Mouse (Mus musculus): Measurements from ENCODE around the gene Clic1. TPM values are rescaled to one million over a fixed set of nuclear protein-coding genes. Genes with fewer than 3 reads are reported as not detected.
"Not testable (repeated sequence)": the region's sequence is repeated elsewhere in the genome, so short reads cannot be mapped to it uniquely, and the experiment has no call there.

Gene Clic1
- polyA plus RNA-seq, 1 experiment: 133 TPM

DNA sequence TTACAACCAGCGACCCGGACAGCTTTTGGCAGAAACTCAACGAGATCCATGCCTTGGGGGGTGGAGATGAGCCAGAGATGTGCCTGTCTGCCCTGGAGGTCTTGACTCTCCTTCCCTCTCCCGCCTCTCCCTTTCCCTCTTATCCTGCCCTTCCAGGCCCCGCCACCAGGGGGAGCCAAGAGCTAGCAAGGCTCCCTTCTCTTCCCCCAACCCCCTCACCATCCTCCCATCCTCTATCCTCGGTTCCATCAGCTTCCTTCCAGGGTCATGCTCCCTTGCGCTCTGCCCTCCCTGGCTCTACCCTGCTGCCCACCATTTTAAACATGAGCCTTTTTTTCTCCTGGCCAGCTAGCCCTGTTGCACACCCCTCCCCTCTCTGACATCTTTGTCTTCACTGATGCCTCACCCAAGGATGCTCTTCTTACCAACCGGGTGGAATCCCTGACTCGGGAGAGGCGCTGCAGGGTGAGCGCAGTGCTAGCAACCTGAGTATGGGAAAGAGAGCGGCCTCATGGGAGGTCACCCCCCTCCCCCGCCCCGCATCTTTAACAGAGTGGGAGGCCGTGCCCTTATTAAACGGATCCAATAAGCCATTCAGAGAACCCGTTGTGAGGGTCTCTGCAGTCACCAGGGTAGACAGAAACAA, 28.5 kb upstream of the Clic1 start:
- DNase-seq (ENCODE audit: low read depth): no peak

DNA sequence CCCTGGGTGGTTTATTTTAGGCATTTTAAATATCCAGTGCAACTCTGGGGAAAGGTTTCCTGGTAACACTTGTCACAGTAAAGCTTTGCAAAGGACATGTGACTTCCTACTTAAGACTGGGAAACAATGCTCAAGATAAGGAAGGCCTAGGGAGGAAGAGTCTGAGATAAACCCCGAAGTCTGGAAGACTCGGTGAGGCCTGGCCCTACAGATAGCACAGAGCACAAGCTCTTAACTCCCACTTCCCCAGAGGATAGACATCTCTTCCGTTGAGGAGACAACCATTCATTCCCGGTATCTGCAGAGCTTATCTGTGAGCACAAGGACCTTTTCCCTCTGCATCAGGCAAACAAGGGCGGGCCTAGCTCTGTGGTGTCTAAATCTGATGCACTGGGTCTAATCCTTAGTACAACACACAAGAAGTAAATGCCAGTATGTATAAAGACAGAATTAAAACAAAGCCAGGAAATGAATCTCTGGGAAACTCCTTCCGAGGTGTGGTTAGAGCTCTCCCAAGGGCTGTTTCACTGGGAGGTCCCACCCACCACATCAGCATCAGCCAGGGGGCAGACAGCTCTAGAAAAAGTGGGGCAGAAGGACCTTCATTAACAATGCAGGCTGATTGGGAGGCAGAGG, 27.8 kb upstream of the Clic1 start:
- DNase-seq (ENCODE audit: low read depth): no peak

DNA sequence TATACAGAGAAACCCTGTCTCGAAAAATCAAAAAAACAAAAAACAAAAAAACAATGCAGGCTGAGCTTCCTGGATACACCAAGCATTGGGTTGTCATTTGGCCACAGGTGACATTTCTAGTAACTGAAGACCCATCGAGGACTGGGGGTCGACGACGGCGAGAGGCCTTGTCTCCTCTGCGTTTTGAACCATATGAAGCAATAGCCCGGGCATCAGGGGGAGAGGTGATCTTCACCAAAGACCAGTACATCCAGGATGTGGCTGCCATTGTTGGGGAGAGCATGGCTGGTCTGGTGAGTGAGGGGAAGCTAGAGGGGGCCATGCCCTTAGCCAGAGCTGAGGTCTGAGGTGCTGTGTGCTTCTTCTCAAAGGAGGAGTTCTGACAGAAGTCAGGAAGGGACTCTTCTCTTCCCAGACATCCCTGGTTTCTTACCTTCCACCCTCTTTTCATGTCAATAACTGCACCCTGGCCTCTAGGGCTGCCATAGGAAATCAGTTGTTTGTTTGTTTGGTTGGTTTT, 27.2 kb upstream of the Clic1 start:
- DNase-seq (ENCODE audit: low read depth): no peak

DNA sequence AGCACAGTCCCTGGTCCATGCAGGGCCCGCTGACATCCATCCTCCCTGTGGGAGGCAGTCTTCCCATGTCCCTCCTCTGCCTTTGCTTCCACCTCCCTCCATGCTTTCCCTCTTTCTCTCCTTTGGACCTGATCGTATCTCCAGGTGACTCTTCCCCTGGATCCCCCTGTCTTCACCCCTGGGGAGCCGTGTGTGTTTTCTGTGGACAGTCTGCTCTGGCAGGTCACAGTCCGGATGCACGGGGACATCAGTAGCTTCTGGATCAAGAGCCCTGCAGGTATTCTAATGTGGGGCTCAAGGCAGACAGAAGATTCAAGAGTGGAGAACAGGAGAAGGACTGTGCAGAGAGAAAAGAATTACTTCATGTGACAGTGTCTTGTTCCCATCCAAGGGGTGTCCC, 26.5 kb upstream of the Clic1 start:
- no peak for DNase-seq (ENCODE audit: low read depth)

DNA sequence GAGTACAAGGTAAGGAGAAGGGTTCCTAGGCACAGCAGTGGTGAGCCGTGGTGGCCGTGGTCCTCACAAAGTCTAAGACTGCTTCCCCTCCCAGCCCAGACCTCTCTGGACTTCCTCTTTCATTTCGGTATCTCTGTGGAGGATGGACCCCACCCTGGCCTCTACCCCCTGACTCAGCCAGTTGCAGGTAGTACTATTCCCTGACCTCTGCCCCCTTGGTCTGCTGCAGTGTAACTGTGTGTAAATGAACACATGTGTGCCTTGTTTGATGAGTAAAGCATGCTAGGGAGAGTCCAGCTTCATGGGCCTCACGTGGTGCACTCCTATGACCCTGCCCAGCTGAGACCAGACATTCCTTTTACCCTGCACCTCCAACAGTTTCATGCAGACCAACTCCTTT, 26.0 kb upstream of the Clic1 start:
- no peak for DNase-seq (ENCODE audit: low read depth)

DNA sequence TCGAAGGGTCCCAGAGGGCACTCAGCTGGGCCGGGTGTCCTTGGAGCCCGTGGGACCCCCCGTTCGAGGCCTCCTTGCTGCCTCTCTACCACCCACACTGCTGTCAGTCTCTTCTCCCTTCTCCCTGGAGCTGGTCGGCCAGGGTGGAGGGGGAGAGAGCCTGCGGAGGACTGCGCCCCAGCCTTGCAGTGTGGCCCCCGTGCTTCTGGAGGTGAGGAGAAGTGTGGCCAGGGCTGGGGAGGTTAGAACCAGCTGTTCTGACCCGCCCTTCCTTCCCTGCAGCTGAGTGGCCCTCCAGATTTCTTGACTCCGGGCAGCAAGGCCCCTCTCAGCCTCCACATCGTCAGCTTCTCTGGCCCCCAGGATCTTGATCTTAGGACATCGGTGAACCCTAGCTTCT, 25.5 kb upstream of the Clic1 start:
- DNase-seq (ENCODE audit: low read depth): no peak

DNA sequence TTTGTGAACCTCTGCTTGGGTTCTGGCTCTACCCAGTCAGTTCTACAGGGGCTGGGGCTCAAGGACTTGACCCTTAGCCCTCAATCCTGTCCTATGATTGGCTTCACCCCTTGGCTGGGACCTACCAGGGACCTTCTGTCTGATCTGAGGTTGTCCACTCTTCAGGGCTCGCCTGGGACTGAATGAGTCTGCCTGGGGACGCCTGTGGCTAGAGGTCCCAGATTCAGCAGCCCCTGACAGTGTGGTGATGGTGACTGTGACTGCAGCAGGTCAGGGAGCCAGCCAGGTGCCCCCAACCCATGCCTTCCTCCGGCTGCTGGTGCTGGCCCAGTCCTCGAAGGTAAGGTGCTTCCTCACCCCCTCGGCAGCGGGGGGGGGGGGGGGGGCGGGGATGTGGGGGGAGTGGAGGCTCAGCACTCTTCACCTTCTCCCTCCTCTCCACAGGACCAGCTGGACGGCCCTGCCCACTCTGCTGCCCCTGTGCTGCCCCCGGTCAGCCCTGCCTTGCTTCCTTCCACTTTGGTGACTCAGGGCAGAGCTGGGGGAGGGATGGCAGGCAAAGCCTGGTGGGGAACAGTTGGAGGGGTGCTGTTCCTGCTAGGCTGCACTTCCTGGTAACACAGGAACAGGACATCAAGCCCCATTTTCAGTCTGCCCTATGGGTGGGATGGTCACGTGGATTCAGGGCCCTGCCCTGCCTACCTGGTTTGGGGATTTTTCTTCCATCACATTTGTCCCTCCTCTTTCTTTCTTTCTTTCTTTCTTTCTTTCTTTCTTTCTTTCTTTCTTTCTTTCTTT, 24.9 kb upstream of the Clic1 start:
- DNase-seq (ENCODE audit: low read depth): no peak

DNA sequence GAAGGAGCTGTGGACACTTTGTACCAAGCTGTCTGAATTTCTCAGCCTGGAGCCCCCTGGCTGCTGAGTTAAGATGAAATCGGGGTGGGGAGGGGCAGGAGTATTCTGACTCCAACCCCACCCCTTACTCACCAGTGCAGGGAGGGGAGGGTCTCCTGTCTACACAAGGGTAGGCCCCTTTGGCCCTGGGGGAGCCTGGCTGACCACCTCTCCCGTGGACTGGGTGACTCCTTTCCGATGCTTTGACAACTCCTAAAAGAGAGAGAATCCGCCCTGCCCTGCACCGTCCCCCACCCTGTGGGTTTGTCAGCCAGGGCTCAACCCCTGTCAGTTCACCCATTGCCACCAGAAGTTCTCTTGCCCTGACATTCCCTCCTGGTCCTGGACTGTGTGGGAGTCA, 23.6 kb upstream of the Clic1 start:
- no peak for DNase-seq (ENCODE audit: low read depth)

DNA sequence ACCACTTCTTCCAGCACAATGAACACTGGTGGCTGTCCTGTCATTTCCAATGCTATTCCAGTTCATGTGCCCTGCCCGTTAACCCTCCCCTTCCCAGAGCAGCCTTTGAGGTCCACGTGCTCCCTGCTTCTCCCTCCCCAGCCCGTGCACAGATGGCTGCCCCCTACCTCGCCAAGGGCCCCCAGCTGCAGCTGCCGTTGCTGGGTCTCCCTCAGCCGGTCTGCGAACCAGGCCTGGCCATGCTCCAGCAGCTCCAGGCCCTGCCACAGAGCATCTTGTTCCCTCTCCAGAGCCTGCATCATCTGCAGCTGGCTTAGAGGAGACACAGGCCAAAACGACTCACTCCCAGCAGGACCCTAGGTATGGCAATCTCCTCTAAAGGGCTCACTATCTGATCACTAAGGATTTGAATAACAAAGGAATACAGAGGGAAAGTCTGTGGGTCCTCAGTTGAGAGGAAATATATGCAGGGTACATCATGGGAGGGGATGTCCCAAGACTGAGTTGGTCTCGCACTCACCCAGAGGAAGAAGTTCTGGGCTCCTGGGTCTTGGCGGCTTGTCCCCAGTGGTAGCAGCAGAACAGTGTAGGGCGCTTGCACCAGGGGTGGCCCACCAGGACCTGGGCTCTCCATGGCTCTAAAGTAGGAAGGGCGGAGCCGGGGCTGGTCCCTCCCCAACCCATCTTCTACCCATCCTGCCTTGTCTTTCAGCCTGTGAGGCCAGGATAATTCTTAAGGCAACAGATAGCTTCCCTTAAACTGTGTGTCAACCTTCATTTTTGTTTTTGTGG, 22.3 kb upstream of the Clic1 start, which contains the start of gene Sapcd1:
Sapcd1 (minus strand) TSS at position 740 of the 792 bp plus-strand sequence.
- no peak for DNase-seq (ENCODE audit: low read depth)

DNA sequence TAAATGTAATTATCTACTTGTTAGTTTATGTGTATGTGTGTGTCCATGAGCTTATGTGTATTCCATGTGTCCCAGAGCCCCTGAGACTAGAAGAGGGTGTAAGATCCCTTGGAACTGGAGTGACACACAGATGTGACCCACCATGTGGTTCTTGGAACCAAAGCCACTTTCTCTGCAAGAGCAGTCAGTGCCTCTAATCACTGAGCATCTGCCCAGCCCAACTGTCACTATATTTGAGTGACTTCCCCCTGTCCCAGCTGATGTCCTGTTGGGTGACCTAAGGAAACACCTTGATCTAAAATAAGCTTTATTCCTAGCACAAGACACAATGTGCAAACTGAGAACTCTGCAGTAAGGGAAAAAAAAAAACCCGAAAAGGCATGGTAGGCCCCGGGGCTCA, 21.5 kb upstream of the Clic1 start:
- DNase-seq (ENCODE audit: low read depth): no peak

DNA sequence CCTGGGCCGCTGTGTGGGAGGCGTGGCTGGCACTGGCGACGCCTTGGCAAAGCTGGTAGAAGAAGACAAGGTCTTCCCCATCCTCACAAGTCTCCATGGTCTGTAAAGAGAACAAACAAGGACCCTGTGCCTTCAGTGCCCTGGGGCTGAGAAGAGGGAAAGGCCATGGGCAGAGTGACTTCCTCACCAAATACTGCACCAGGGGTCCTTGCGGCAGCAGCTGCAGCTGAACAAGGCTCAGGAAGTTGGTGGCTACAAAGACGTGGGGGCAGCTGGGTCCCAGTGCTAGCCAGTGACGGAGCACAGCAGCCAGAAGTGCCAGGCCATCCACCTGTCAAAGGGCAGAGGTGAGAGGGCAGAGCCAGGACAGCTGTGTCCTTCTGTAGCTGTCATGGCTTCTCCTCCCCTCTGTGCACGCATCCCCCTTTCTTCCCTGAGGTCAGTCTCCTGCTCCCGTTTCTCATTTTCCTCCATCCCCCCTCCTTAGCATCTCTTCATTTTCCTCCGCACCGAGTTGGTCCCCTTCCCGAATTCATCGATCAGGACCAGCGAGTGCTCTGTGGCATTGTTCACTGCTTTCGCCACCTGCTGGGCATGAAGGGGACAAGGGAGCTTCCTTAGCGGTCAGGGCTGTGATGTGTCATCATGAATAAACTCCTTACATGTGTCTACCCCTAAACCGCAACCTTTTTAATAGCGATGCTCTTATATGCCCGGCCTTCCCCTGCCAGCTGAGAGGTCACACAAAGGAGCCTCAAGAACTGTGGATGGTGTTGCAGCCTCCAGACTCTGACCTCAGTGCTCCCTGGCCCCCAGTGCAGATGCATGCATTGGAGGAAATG, 19.9 kb upstream of the Clic1 start:
- DNase-seq (ENCODE audit: low read depth): no peak

DNA sequence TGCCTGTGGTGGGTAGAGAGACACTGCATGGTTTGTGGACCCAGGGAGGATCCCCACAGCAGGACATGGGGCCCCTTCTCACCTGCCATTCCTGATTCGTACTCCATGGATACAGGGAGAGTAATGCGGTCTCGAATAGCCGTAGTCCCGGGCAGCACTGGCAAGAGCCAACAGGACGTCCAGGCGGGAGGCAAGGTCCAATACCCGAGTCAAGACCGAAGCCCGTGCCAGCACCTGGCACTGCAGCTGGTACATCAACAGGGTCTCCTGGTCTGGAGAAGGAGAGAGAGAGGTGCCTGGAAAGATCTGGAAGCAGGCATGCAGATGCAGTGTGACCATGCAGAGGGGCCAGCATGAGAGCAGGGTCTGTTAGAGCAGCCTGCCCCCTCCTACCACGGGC, 18.5 kb upstream of the Clic1 start:
- DNase-seq (ENCODE audit: low read depth): no peak

DNA sequence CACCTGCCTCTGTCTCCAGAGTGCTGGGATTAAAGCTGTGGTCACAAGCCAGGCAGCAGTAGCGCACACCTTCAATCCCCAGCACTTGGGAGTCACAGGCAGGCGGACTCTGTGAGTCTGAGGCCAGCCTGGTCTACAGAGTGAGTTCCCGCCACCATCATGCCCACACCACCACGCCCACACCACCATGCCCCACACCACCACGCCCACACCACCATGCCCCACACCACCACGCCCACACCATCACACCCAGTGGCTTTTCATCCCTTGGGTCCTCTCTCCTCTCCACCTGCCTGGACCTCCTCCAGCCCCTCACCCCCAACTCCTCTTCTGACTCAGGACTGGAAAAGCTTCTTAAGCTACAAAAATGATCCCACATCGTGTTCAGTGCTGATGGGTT, 17.9 kb upstream of the Clic1 start:
- no peak for DNase-seq (ENCODE audit: low read depth)

DNA sequence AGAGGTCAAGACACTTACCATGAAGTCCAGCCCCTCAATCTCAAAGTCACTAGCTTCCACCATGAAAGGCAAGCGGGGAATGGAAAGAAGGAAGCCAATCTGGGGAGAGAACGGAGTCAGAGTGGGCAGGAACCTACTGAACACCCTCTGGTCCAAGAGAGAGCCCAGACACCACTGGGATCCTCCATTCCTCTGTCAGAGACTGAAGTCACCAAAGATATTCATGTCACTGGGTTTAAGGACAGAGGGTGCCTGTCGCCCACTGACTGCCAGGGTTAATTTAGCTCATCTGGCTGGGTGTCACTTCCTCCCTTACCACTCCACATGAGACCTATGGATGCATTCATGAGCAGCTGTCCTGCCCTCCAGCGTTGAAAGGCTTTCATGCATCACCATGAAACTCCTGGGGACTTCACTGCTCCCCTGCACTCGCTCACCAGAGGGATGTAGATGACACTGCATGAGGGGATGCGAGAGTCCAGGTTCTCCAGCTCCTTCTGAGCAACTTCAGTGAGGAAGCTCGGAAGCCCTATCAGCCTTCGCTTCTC, 17.4 kb upstream of the Clic1 start:
- DNase-seq (ENCODE audit: low read depth): no peak

DNA sequence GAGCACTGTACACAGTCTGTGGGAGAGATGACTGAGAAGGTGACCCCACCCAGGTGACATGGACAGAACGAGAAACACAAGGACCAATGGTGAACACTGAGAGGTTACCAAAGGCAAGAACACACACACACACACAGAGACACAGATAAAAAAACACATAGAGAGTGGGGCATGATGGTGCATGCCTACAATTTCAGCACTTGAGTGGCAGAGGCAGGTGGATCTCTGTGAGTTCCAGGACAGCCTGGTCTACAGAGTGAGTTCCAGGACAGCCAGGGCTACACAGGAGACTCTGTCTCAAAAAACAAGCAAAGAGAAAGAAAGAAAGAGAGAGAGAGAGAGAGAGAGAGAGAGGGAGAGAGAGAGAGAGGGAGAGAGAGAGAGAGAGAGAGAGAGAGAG, 16.1 kb upstream of the Clic1 start:
- DNase-seq (ENCODE audit: low read depth): not testable (repeated sequence)

DNA sequence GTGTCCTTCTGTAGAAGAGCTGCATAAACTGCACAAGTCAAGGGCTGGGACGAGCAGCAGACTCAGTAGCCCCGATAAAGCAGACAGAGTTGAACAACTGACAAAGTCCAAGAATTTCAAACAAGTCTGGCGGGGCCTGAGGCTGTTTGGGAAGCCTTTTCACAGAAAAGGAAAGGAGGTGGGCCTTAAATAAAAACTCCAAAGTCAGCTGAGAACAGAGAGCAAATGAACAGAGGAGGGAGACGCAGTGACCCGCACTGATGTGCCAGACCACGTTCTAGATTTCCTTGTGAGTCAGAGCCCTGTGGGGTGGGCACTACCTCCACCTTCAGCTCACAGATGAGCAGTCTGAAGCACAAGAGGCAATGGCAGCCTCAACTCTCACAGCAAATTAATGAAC, 14.9 kb upstream of the Clic1 start:
- no peak for DNase-seq (ENCODE audit: low read depth)

DNA sequence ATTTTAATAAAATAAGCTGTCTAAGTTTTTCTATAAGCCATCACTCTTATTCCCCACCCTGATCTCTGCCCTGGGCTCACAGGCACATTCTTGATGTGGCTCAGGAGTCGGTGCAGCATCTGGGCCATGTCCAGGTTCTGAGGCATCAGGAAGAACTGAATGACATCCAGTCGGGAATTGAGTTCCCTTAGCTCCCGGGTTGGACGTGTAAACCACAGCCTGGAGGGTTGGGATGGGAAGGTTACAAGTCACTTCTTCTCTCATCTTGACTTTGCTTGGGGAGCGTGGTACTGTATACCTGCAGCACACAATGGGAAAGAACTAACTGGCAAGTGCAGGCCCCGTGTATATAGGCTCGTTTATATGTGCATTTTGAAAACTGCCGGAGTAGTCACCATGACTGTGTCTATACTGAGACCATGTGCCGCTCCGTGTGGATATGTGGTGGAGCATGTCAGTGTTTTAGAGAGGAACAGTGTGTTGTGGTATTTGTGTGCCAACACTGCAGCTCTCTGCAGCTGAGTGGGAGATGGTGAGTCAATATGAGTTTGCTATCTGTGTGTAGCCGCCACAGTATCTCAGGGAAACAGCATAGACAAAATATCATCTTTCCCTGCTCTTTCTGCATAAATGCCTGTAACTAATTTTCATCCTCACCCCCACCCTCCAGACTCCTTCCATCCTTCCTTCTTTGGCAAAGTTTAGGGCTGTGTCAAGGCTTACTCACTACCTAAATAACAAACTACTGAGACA, 10.5 kb upstream of the Clic1 start:
- DNase-seq (ENCODE audit: low read depth): no peak

DNA sequence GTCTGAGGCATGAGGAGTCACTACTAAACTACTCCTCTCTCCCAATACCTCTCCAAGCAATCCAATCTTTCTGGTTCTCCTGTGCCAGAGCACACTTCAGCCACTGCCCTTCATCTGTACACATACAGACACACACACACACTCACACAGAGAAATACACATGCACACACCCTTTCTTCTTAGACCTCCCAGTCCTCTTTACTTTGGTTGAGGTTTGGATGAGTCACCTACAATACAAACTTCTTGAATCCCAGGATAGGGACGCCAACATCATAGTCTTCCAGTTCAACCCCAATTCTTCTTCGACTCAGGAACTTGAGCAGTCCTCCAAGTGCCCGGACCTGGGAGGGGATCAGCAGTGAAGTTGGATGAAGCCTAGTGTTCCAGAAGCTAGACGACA, 6.0 kb upstream of the Clic1 start:
- no peak for DNase-seq (ENCODE audit: low read depth)

DNA sequence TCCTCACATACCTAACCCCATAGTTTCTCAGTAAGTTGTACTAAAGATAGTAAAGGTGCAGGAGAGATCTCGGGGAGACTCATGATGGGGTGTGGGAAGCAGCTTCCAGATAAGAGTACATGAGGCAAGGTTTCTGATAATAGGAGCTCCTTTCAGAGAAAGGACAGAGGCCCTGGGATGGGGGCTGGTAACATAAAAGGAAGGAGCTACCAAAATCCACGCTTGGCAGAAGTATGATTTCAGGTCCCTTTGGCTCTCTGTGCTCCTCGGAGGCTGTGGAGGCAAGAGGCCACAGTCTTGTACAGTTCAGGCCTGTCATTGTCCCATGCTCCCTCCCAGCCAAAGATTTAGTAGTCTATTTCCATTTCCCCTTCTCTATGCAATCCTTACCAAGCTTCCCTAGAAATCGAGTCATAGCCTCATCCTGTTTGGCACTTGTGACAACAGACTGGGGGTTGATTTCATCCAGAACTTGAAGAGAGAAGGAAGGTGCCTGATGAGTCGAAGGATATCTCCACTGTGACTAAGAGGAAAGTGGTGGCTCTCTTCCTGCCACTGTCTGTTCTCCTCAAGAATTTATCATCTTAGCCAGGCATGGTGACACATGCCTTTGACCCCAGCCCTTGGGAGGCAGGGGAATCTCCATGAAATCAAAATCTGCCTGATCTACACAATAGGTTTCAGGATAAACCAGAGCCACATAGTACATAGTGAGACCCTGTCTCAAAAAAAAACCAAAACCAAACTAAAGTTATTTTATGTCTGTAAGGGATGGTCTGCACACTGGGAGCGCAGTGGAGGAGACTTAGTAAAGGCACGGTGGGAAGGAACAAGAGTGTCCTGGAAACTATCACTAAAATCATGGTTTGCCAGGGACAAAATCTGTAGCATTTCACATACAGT, 4.6 kb upstream of the Clic1 start:
- no peak for DNase-seq (ENCODE audit: low read depth)

All from gonadal fat pad, adult 2 months (tissue).